Mouse (Mus musculus): Measurements from ENCODE around the gene Rbm45. TPM values are rescaled to one million over a fixed set of nuclear protein-coding genes. Genes with fewer than 3 reads are reported as not detected.

Rbm45 gene
- polyA plus RNA-seq, 1 experiment, result 24.1 TPM

- Histone ChIP-seq H3K27me3 (ENCODE audit: control insufficient read depth, insufficient read depth, insufficient read length) (peaks cover 7% of the 10 kb centered on the region), H3K36me3 (ENCODE audit: control insufficient read depth, insufficient read depth) (no peaks in the 10 kb centered on the region), H3ac (ENCODE audit: control insufficient read depth, insufficient read length, low read depth) (no peak overlapping the region), H3K79me2 (ENCODE audit: control insufficient read depth, insufficient read depth) (no peaks in the 10 kb centered on the region), H3K4me3 (ENCODE audit: insufficient read depth, poor library complexity, severe bottlenecking) (no peak overlapping the region), H3K79me3 (ENCODE audit: low read depth) (no peaks in the 10 kb centered on the region)
- TF ChIP-seq CEBPB (IDR thresholded peaks at IDR 0.05; ENCODE audit: low read depth), result no peak
These were observed 21.9 kb upstream of the Rbm45 start for GRCm38 (mm10) chr2:76347839-76348238.

GRCm38 (mm10) chr2:76360226-76360625 lies 9.6 kb upstream of the Rbm45 start, which contains the start of gene Cyct:
TSS of gene Cyct (minus strand) at chr2:76360450.
- Histone ChIP-seq H3K4me3 (ENCODE audit: insufficient read depth, poor library complexity, severe bottlenecking) (no peak within 1 kb of the TSS), H3K36me3 (ENCODE audit: control insufficient read depth, insufficient read depth) (no peaks in the 10 kb centered on the region), H3K79me2 (ENCODE audit: control insufficient read depth, insufficient read depth) (no peaks in the 10 kb centered on the region), H3K27me3 (ENCODE audit: control insufficient read depth, insufficient read depth, insufficient read length) (no peaks in the 10 kb centered on the region), H3ac (ENCODE audit: control insufficient read depth, insufficient read length, low read depth) (no peak within 1 kb of the TSS), H3K79me3 (ENCODE audit: low read depth) (no peaks in the 10 kb centered on the region)
- no peak for TF ChIP-seq CTCF (IDR thresholded peaks at IDR 0.05; ENCODE audit: control insufficient read depth, insufficient read depth, insufficient read length)
- no peak for TF ChIP-seq MYOD1 (IDR thresholded peaks at IDR 0.05; ENCODE audit: control insufficient read depth, insufficient read length, low read depth)
- no peak for TF ChIP-seq FOSL1 (IDR thresholded peaks at IDR 0.05; ENCODE audit: insufficient read depth, low read length, poor library complexity, severe bottlenecking)
- TF ChIP-seq CEBPB (IDR thresholded peaks at IDR 0.05; ENCODE audit: low read depth), result no peak
- TF ChIP-seq MAX (IDR thresholded peaks at IDR 0.05), result no peak
- no peak for TF ChIP-seq USF1 (IDR thresholded peaks at IDR 0.05; ENCODE audit: low read depth)
- TF ChIP-seq MYOG (IDR thresholded peaks at IDR 0.05; ENCODE audit: control insufficient read depth, extremely low read depth, insufficient read length), result no peak

- Histone ChIP-seq H3K4me3 (ENCODE audit: insufficient read depth, poor library complexity, severe bottlenecking) (no peak overlapping the region), H3K36me3 (ENCODE audit: control insufficient read depth, insufficient read depth) (no peaks in the 10 kb centered on the region), H3K79me3 (ENCODE audit: low read depth) (no peaks in the 10 kb centered on the region), H3ac (ENCODE audit: control insufficient read depth, insufficient read length, low read depth) (no peak overlapping the region), H3K79me2 (ENCODE audit: control insufficient read depth, insufficient read depth) (no peaks in the 10 kb centered on the region), H3K27me3 (ENCODE audit: control insufficient read depth, insufficient read depth, insufficient read length) (no peaks in the 10 kb centered on the region)
- TF ChIP-seq MYOD1 (IDR thresholded peaks at IDR 0.05; ENCODE audit: control insufficient read depth, insufficient read length, low read depth), result no peak
- no peak for TF ChIP-seq MAX (IDR thresholded peaks at IDR 0.05)
- TF ChIP-seq FOSL1 (IDR thresholded peaks at IDR 0.05; ENCODE audit: insufficient read depth, low read length, poor library complexity, severe bottlenecking), result no peak
- TF ChIP-seq USF1 (IDR thresholded peaks at IDR 0.05; ENCODE audit: low read depth), result no peak
- TF ChIP-seq CTCF (IDR thresholded peaks at IDR 0.05; ENCODE audit: control insufficient read depth, insufficient read depth, insufficient read length), result no peak
- no peak for TF ChIP-seq CEBPB (IDR thresholded peaks at IDR 0.05; ENCODE audit: low read depth)
- TF ChIP-seq MYOG (IDR thresholded peaks at IDR 0.05; ENCODE audit: control insufficient read depth, extremely low read depth, insufficient read length), result no peak
These were observed 7.7 kb upstream of the Rbm45 start for GRCm38 (mm10) chr2:76362111-76362510.

- no peaks in the 10 kb centered on the region for H3K27me3 ChIP-seq (ENCODE audit: control insufficient read depth, insufficient read depth, insufficient read length)
- TF ChIP-seq MYOG (IDR thresholded peaks at IDR 0.05; ENCODE audit: control insufficient read depth, extremely low read depth, insufficient read length) (no peak), FOSL1 (IDR thresholded peaks at IDR 0.05; ENCODE audit: insufficient read depth, low read length, poor library complexity, severe bottlenecking) (no peak), CEBPB (IDR thresholded peaks at IDR 0.05; ENCODE audit: low read depth) (no peak), MYOD1 (IDR thresholded peaks at IDR 0.05; ENCODE audit: control insufficient read depth, insufficient read length, low read depth) (no peak)
These were observed 4.0 kb upstream of the Rbm45 start for GRCm38 (mm10) chr2:76365811-76366210.

GRCm38 (mm10) chr2:76367188-76367922 lies 2.4 kb upstream of the Rbm45 start:
- TF ChIP-seq MYOD1 (IDR thresholded peaks at IDR 0.05; ENCODE audit: control insufficient read depth, insufficient read length, low read depth) (no peak), CTCF (IDR thresholded peaks at IDR 0.05; ENCODE audit: control insufficient read depth, insufficient read depth, insufficient read length) (peak; percentile 30)

More at GRCm38 (mm10) chr2:76365811-76366210, 4.0 kb upstream of the Rbm45 start:
- H3K79me2 ChIP-seq (ENCODE audit: control insufficient read depth, insufficient read depth), result peaks cover 8% of the 10 kb centered on the region
- H3K79me3 ChIP-seq (ENCODE audit: low read depth), result peaks cover 6% of the 10 kb centered on the region
- no peaks in the 10 kb centered on the region for H3K36me3 ChIP-seq (ENCODE audit: control insufficient read depth, insufficient read depth)
- no peak overlapping the region for H3K4me3 ChIP-seq (ENCODE audit: insufficient read depth, poor library complexity, severe bottlenecking)
- H3ac ChIP-seq (ENCODE audit: control insufficient read depth, insufficient read length, low read depth), result no peak overlapping the region

GRCm38 (mm10) chr2:76368861-76369660 lies 723 bp upstream of the Rbm45 start:
- H3K4me3 ChIP-seq (ENCODE audit: insufficient read depth, poor library complexity, severe bottlenecking), result peak overlapping the region; percentile 83
- H3K79me2 ChIP-seq (ENCODE audit: control insufficient read depth, insufficient read depth), result peaks cover 23% of the 10 kb centered on the region
- TF ChIP-seq CTCF (IDR thresholded peaks at IDR 0.05; ENCODE audit: control insufficient read depth, insufficient read depth, insufficient read length) (no peak), MYOG (IDR thresholded peaks at IDR 0.05; ENCODE audit: control insufficient read depth, extremely low read depth, insufficient read length) (no peak), CEBPB (IDR thresholded peaks at IDR 0.05; ENCODE audit: low read depth) (no peak), MYOD1 (IDR thresholded peaks at IDR 0.05; ENCODE audit: control insufficient read depth, insufficient read length, low read depth) (no peak), MAX (IDR thresholded peaks at IDR 0.05) (no peak), FOSL1 (IDR thresholded peaks at IDR 0.05; ENCODE audit: insufficient read depth, low read length, poor library complexity, severe bottlenecking) (no peak), USF1 (IDR thresholded peaks at IDR 0.05; ENCODE audit: low read depth) (no peak)
- no peaks in the 10 kb centered on the region for H3K27me3 ChIP-seq (ENCODE audit: control insufficient read depth, insufficient read depth, insufficient read length)
- H3ac ChIP-seq (ENCODE audit: control insufficient read depth, insufficient read length, low read depth), result no peak overlapping the region
- H3K36me3 ChIP-seq (ENCODE audit: control insufficient read depth, insufficient read depth), result peaks cover 17% of the 10 kb centered on the region
- peaks cover 10% of the 10 kb centered on the region for H3K79me3 ChIP-seq (ENCODE audit: low read depth)

More at GRCm38 (mm10) chr2:76367188-76367922, 2.4 kb upstream of the Rbm45 start:
- Histone ChIP-seq H3K36me3 (ENCODE audit: control insufficient read depth, insufficient read depth) (peaks cover 5% of the 10 kb centered on the region), H3ac (ENCODE audit: control insufficient read depth, insufficient read length, low read depth) (no peak overlapping the region), H3K4me3 (ENCODE audit: insufficient read depth, poor library complexity, severe bottlenecking) (no peak overlapping the region), H3K79me3 (ENCODE audit: low read depth) (peaks cover 10% of the 10 kb centered on the region), H3K27me3 (ENCODE audit: control insufficient read depth, insufficient read depth, insufficient read length) (no peaks in the 10 kb centered on the region), H3K79me2 (ENCODE audit: control insufficient read depth, insufficient read depth) (peaks cover 23% of the 10 kb centered on the region)
